Mouse (Mus musculus) spleen, adult 2 months (tissue): ENCODE data around the gene Nfkb1. TPM values are rescaled to one million over a fixed set of nuclear protein-coding genes. Genes with fewer than 3 reads are reported as not detected.

Source experiments
- DNase-seq, 2 experiments: peaks; one replicate each; pipeline versions ENCODE4 v3.0.0 to v3.0.0-alpha.2; 2012 to 2021; ENCODE audit warnings: low spot score in 2 of 2, low read depth in 1 of 2
- H3K27ac ChIP-seq: fragments of 200-500 bp; 2 replicates; pipeline ENCODE4 v1.5.1; 2012; ENCODE audit warnings: low read length, inconsistent platforms; ENCODE audit not compliant: insufficient read depth
- H3K27me3 ChIP-seq: fragments of 200-500 bp; 2 replicates; pipeline ENCODE4 v1.6.1; 2012; ENCODE audit warnings: mild to moderate bottlenecking, moderate library complexity, low read length, inconsistent platforms; ENCODE audit not compliant: control insufficient read depth, insufficient read depth
- H3K36me3 ChIP-seq: fragments of 200-500 bp; 2 replicates; pipeline ENCODE4 v1.6.1; 2012; ENCODE audit warnings: mild to moderate bottlenecking, low read length, inconsistent platforms; ENCODE audit not compliant: control insufficient read depth, insufficient read depth
- H3K4me1 ChIP-seq: fragments of 200-500 bp; 2 replicates; pipeline ENCODE4 v1.6.1; 2011; ENCODE audit warnings: inconsistent platforms; ENCODE audit not compliant: control insufficient read depth, insufficient read depth, insufficient read length
- H3K4me3 ChIP-seq: fragments of 200-500 bp; 2 replicates; pipeline ENCODE4 v1.5.1; 2011; ENCODE audit warnings: mild to moderate bottlenecking, inconsistent platforms; ENCODE audit not compliant: insufficient read depth, insufficient read length; ENCODE audit errors: extremely low read depth
- CTCF ChIP-seq: fragments of 200-500 bp; IDR thresholded peaks from 2 replicates; pipeline ENCODE4 v1.5.1; 2011; ENCODE audit warnings: mild to moderate bottlenecking, inconsistent platforms; ENCODE audit not compliant: insufficient read depth, insufficient read length, insufficient replicate concordance; ENCODE audit errors: extremely low read depth
- POLR2A ChIP-seq: fragments of 200-500 bp; IDR thresholded peaks from 2 replicates; pipeline ENCODE4 v1.6.1; 2011; ENCODE audit warnings: low read depth, low read length, inconsistent platforms
- WGBS: fragments of 180-500 bp; shearing (Covaris S2); methylation state at CpG from one replicate; pipeline ENCODE4 v1.1.7; 2018; 5-methylcytosine and 5-hydroxymethylcytosine counted together
- polyA plus RNA-seq: library from polyadenylated mRNA; depleted of rRNA; stranded (reverse); fragments of >200 nt; gene quantifications from 2 replicates; pipeline ENCODE4 v1.2.3, GENCODE M21; 2012

Nfkb1 gene
- polyA plus RNA-seq, 1 experiment: 188 TPM

- H3K27ac ChIP-seq: peak overlapping the region; percentile 97
- H3K36me3 ChIP-seq: no peaks in the 10 kb centered on the region; the same call in 1 of the 2 replicates
- no peak for TF ChIP-seq CTCF
- TF ChIP-seq POLR2A: no peak
- peak overlapping the region; percentile 98 for H3K4me3 ChIP-seq
- H3K4me1 ChIP-seq: peaks cover 20% of the 10 kb centered on the region; the same call in 1 of the 2 replicates
- WGBS: 15% methylated on average over 10 of the region's 10 CpGs
- no peaks in the 10 kb centered on the region for H3K27me3 ChIP-seq
- DNase-seq: no peak
These were observed 1.4 kb downstream of the Nfkb1 start for GRCm38 (mm10) chr3:135689773-135690567.

GRCm38 (mm10) chr3:135688970-135689772, 2.2 kb downstream of the Nfkb1 start:
- Histone ChIP-seq H3K4me3 (peak overlapping the region; percentile 7), H3K27me3 (no peaks in the 10 kb centered on the region)

GRCm38 (mm10) chr3:135687965-135688364, 3.4 kb downstream of the Nfkb1 start:
- no peaks in the 10 kb centered on the region for H3K27me3 ChIP-seq
- H3K27ac ChIP-seq: no peak overlapping the region
- H3K4me1 ChIP-seq: peaks cover 27% of the 10 kb centered on the region; the same call in 1 of the 2 replicates
- no peak for DNase-seq
- H3K36me3 ChIP-seq: no peaks in the 10 kb centered on the region; the same call in 1 of the 2 replicates
- TF ChIP-seq POLR2A: no peak
- no peak for TF ChIP-seq CTCF
- WGBS: 79% methylated on average over 9 of the region's 9 CpGs
- H3K4me3 ChIP-seq: no peak overlapping the region

More at GRCm38 (mm10) chr3:135688970-135689772, 2.2 kb downstream of the Nfkb1 start:
- no peak for TF ChIP-seq CTCF
- TF ChIP-seq POLR2A: no peak
- H3K4me1 ChIP-seq: peaks cover 21% of the 10 kb centered on the region; the same call in 1 of the 2 replicates
- WGBS: 39% methylated on average over 11 of the region's 11 CpGs
- H3K27ac ChIP-seq: no peak overlapping the region; the same call in 1 of the 2 replicates
- no peaks in the 10 kb centered on the region; the same call in 1 of the 2 replicates for H3K36me3 ChIP-seq
- no peak for DNase-seq

GRCm38 (mm10) chr3:135686419-135686818, 4.9 kb downstream of the Nfkb1 start:
- Histone ChIP-seq H3K4me3 (no peak overlapping the region; the same call in 1 of the 2 replicates), H3K27me3 (no peaks in the 10 kb centered on the region), H3K36me3 (no peaks in the 10 kb centered on the region; the same call in 1 of the 2 replicates), H3K4me1 (peaks cover 35% of the 10 kb centered on the region; the same call in 1 of the 2 replicates), H3K27ac (peak overlapping the region; percentile 89)
- 24% methylated on average over 5 of the region's 5 CpGs for WGBS
- no peak for TF ChIP-seq POLR2A
- no peak for TF ChIP-seq CTCF
- DNase-seq: no peak

GRCm38 (mm10) chr3:135683275-135683674, 8.1 kb downstream of the Nfkb1 start:
- 45% methylated on average over 6 of the region's 6 CpGs for WGBS
- no peak for DNase-seq
- no peaks in the 10 kb centered on the region; the same call in 1 of the 2 replicates for H3K36me3 ChIP-seq
- peaks cover 33% of the 10 kb centered on the region; the same call in 1 of the 2 replicates for H3K4me1 ChIP-seq
- no peak for TF ChIP-seq CTCF
- TF ChIP-seq POLR2A: no peak
- H3K27ac ChIP-seq: no peak overlapping the region
- no peak overlapping the region for H3K4me3 ChIP-seq
- H3K27me3 ChIP-seq: no peaks in the 10 kb centered on the region

- Histone ChIP-seq H3K27ac (no peak overlapping the region), H3K27me3 (no peaks in the 10 kb centered on the region), H3K4me1 (peaks cover 27% of the 10 kb centered on the region; the same call in 1 of the 2 replicates), H3K4me3 (no peak overlapping the region), H3K36me3 (no peaks in the 10 kb centered on the region)
- WGBS: 83% methylated on average over 3 of the region's 3 CpGs
- DNase-seq: no peak
- TF ChIP-seq CTCF (no peak), POLR2A (no peak)
These were observed 9.1 kb downstream of the Nfkb1 start for GRCm38 (mm10) chr3:135682240-135682639.
